Mouse (Mus musculus) olfactory bulb, adult 2 months (tissue): ENCODE data around the gene Btc.

Experiments
- CTCF ChIP-seq: fragments of 200-500 bp; IDR thresholded peaks from 2 replicates; pipeline ENCODE4 v1.5.1; 2012; ENCODE audit warnings: low read depth, mild to moderate bottlenecking, low read length, moderate library complexity; ENCODE audit not compliant: insufficient read depth
- POLR2A ChIP-seq: fragments of 200-500 bp; IDR thresholded peaks from 2 replicates; pipeline ENCODE4 v1.6.1; 2012; ENCODE audit warnings: mild to moderate bottlenecking, low read depth, low read length, moderate library complexity; ENCODE audit not compliant: insufficient read depth

- no peak for TF ChIP-seq CTCF
- TF ChIP-seq POLR2A = no peak
Measured at GRCm38 (mm10) chr5:91375467-91375866, 27.3 kb downstream of the Btc start.
